Mouse (Mus musculus): ENCODE measurements at regions not wholly inside any gene's neighbourhood (a gene's known extent, or its start where the extent isn't known, plus 50 kb on each side); places are given as distances from the start of the nearest gene placed in this dataset.
A peak's percentile ranks its signal among the peaks of the same experiment; 100 is the strongest.

- DNase-seq (peak; percentile 45), ATAC-seq (peak; percentile 86)
- Histone ChIP-seq H3K4me2 (ENCODE audit: low read depth) (no peak overlapping the region), H3K9me3 (ENCODE audit: low read length) (0 out of 2 replicates have a peak, but pooled peaks cover 1% of the 10 kb centered on the region), H3K27ac (ENCODE audit: low read depth, low read length) (no peak overlapping the region), H3K4me1 (ENCODE audit: insufficient read depth) (no peaks in the 10 kb centered on the region), H3K4me3 (ENCODE audit: low read depth, low read length) (no peak overlapping the region), H3K9ac (no peak overlapping the region), H3K36me3 (ENCODE audit: insufficient read depth) (no peaks in the 10 kb centered on the region), H3K27me3 (ENCODE audit: insufficient read depth, low read length) (no peaks in the 10 kb centered on the region)
- no peak for TF ChIP-seq CTCF (IDR thresholded peaks at IDR 0.05; ENCODE audit: low read depth)
- 68% methylated on average over 13 of the region's 13 CpGs for WGBS
Observed at GRCm38 (mm10) chr10:42118361-42119188, 100.3 kb upstream of the Armc2 start.

DNA sequence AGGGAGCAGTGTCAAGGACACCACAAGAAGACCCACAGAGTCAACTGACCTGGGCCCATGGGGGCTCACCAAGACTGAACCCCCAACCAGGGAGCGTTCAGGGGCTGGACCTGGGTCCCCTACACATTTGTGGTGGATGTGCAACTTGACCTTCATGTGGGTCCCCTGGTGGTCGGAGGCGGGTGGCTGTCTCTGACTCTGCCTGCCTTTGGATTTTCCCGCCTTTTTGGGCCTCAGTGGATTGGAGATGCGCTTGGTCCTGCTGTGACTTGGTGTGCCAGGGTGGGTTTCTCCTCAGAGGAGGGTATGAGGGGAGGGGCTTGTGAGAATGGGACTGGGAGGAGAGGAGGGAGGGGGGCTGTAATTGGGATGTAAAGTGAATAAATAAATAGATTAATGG lies 99.3 kb upstream of the Armc2 start:
- Histone ChIP-seq H3K36me3 (ENCODE audit: insufficient read depth) (no peaks in the 10 kb centered on the region), H3K4me1 (ENCODE audit: insufficient read depth) (no peaks in the 10 kb centered on the region), H3K9ac (no peak overlapping the region), H3K9me3 (ENCODE audit: low read length) (0 out of 2 replicates have a peak, but pooled peaks cover 4% of the 10 kb centered on the region), H3K4me3 (ENCODE audit: low read depth, low read length) (no peak overlapping the region), H3K27ac (ENCODE audit: low read depth, low read length) (no peak overlapping the region), H3K27me3 (ENCODE audit: insufficient read depth, low read length) (no peaks in the 10 kb centered on the region), H3K4me2 (ENCODE audit: low read depth) (no peak overlapping the region)
- no peak for ATAC-seq
- TF ChIP-seq CTCF (IDR thresholded peaks at IDR 0.05; ENCODE audit: low read depth) = no peak
- WGBS = 96% methylated on average over 5 of the region's 5 CpGs
- no peak for DNase-seq

DNA sequence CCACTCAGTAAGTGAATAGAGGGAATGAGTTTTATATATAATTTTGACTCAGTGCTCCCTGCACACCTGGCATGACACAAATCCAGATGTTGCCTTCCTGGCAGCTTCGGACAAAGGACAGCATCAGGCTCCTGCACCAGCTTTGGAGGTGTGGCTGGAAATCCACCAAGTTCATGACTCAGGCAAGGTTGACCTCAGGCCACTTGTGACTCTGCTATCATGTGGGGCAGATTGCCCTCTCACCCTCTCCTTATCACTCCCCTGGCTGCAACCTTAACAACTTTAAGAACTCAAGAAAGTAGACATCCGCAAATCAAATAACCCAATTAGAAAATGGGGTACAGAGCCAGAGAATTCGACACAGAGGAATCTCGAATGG lies 97.7 kb upstream of the Armc2 start:
- Histone ChIP-seq H3K4me3 (ENCODE audit: low read depth, low read length) (no peak overlapping the region), H3K27me3 (ENCODE audit: insufficient read depth, low read length) (no peaks in the 10 kb centered on the region), H3K4me1 (ENCODE audit: insufficient read depth) (no peaks in the 10 kb centered on the region), H3K9ac (no peak overlapping the region), H3K36me3 (ENCODE audit: insufficient read depth) (no peaks in the 10 kb centered on the region), H3K4me2 (ENCODE audit: low read depth) (no peak overlapping the region), H3K27ac (ENCODE audit: low read depth, low read length) (no peak overlapping the region), H3K9me3 (ENCODE audit: low read length) (0 out of 2 replicates have a peak, but pooled peaks cover 4% of the 10 kb centered on the region)
- DNase-seq (no peak), ATAC-seq (no peak)
- 90% methylated on average over 4 of the region's 4 CpGs for WGBS
- TF ChIP-seq CTCF (IDR thresholded peaks at IDR 0.05; ENCODE audit: low read depth) = no peak

- no peak for TF ChIP-seq CTCF (IDR thresholded peaks at IDR 0.05; ENCODE audit: low read depth)
- Histone ChIP-seq H3K4me1 (ENCODE audit: insufficient read depth) (no peaks in the 10 kb centered on the region), H3K36me3 (ENCODE audit: insufficient read depth) (no peaks in the 10 kb centered on the region), H3K4me2 (ENCODE audit: low read depth) (no peak overlapping the region), H3K9ac (no peak overlapping the region), H3K27ac (ENCODE audit: low read depth, low read length) (no peak overlapping the region), H3K9me3 (ENCODE audit: low read length) (0 out of 2 replicates have a peak, but pooled peaks cover 4% of the 10 kb centered on the region), H3K27me3 (ENCODE audit: insufficient read depth, low read length) (no peaks in the 10 kb centered on the region), H3K4me3 (ENCODE audit: low read depth, low read length) (no peak overlapping the region)
- ATAC-seq = no peak
- 82% methylated on average over 4 of the region's 4 CpGs for whole genome bisulfite sequencing
- DNase-seq = no peak
Observed at GRCm38 (mm10) chr10:42115224-42115919, 97.1 kb upstream of the Armc2 start.

DNA sequence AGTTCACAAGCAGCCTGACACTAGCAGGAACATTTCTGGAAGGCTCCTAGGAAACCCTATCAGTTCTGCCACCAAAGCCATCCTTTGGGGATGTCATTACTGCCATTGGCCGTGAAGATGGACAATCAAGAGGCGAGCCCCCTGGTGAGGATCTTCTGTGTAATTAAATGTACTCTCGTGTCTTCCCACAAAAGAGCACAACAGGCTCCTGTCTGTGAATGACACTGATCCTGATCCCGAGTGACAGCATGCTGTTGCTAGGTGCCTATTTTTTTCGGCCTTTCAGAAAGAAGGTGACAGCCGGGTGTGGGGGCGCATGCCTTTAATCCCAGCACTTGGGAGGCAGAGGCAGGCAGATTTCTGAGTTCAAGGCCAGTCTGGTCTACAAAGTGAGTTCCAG lies 92.5 kb upstream of the Armc2 start:
- no peak for TF ChIP-seq CTCF (IDR thresholded peaks at IDR 0.05; ENCODE audit: low read depth)
- ATAC-seq = no peak

GRCm38 (mm10) chr10:42108294-42109014 lies 90.2 kb upstream of the Armc2 start:
- DNase-seq = no peak

More for the DNA sequence above, 92.5 kb upstream of the Armc2 start:
- no peaks in the 10 kb centered on the region for H3K27me3 ChIP-seq (ENCODE audit: insufficient read depth, low read length)
- 51% methylated on average over 7 of the region's 7 CpGs for WGBS
- no peak overlapping the region for H3K4me3 ChIP-seq (ENCODE audit: low read depth, low read length)
- no peak for DNase-seq
- H3K4me1 ChIP-seq (ENCODE audit: insufficient read depth) = no peaks in the 10 kb centered on the region
- no peaks in the 10 kb centered on the region for H3K36me3 ChIP-seq (ENCODE audit: insufficient read depth)
- no peak overlapping the region for H3K9ac ChIP-seq
- no peak overlapping the region for H3K4me2 ChIP-seq (ENCODE audit: low read depth)
- H3K27ac ChIP-seq (ENCODE audit: low read depth, low read length) = no peak overlapping the region
- 0 out of 2 replicates have a peak, but pooled peaks cover 4% of the 10 kb centered on the region for H3K9me3 ChIP-seq (ENCODE audit: low read length)

More at GRCm38 (mm10) chr10:42108294-42109014, 90.2 kb upstream of the Armc2 start:
- WGBS = 45% methylated on average over 8 of the region's 8 CpGs
- H3K9me3 ChIP-seq (ENCODE audit: low read length) = 0 out of 2 replicates have a peak, but pooled peaks cover 1% of the 10 kb centered on the region
- no peak for TF ChIP-seq CTCF (IDR thresholded peaks at IDR 0.05; ENCODE audit: low read depth)
- H3K27me3 ChIP-seq (ENCODE audit: insufficient read depth, low read length) = no peaks in the 10 kb centered on the region
- H3K4me2 ChIP-seq (ENCODE audit: low read depth) = no peak overlapping the region
- ATAC-seq = no peak
- H3K27ac ChIP-seq (ENCODE audit: low read depth, low read length) = no peak overlapping the region
- no peaks in the 10 kb centered on the region for H3K36me3 ChIP-seq (ENCODE audit: insufficient read depth)
- H3K4me1 ChIP-seq (ENCODE audit: insufficient read depth) = no peaks in the 10 kb centered on the region
- H3K4me3 ChIP-seq (ENCODE audit: low read depth, low read length) = no peak overlapping the region
- no peak overlapping the region for H3K9ac ChIP-seq

Data from forebrain, postnatal 0 days (tissue).